Mouse (Mus musculus): Measurements from ENCODE around the gene Ap2b1. TPM values are rescaled to one million over a fixed set of nuclear protein-coding genes. Genes with fewer than 3 reads are reported as not detected.

Ap2b1 gene
- 450 TPM for polyA plus RNA-seq (2014; fragmentation: Illumina TruSeq; extraction: RNeasy Lipid Tissue Mini Kit (QIAGEN cat#74804); ENCODE audit: low read depth, low replicate concordance)

DNA sequence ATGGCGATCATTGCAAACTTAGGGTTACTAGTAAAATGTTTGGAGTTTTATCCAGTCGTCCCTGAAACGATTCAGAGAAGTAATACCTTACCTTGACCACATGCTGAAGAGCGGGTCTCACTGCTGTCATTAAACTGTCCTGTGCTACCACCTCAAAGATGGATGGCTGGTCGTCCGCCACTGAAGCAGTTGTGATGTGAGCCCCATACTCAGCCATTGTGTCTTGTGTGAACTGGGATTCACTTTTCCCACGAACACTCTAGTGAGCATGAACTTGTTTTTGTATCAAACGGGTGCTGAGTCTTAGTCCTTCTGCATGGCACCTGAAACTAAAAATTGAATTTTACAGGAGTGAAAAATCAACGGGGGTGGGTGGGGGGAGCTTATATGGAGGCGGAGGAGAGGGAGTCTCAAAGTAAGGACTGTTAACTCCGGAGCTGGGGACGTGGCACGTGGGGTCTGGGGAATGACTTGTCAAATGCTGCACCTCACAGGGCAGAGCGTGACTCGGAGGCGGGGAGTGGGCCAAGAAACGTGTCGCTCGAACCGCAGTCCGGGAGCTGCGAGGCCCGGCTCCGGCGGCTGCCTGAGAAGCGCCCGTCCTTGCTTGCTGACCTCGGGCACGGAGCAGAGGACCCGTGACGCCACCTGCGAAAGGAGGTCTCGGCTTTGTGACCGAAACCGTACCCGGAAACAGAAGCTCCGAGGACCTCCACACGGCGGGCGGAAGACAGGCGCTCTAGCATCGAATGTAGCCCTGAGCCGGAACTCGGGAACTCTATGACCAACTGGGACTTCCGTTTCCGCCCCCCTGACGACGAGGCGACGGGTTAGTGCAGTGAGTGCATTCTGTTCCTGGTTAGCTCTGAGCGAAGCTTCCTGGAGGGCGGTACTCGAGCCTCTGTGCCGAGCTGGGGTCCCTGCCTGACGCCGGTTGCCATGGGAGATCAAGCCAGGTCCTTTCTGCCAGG is at the start of gene Ap2b1:
Gene Ap2b1 (plus strand): TSS at position 800 of the 971 bp plus-strand sequence.

DNA sequence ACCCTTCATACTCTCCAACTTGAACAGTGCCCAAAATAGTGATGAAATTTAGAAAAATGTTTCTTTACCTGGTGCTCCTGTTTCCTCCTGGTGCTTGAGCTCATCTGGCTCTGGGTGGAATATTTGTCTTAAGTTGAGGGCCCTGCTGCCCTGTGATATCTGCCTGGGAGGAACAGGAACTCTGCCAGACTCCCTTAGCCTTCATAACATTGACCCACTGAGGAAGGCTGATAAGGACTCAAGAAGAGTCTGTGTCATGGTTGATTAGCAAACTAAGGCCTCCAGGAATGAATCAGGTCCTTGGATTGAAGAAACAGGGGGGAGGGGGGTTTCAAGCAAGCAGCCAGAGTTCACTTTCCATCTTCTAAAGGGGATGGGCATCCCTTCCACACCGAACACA is 12.3 kb upstream of the Ap2b1 start, which contains the start of gene Slfn14:
Gene Slfn14 (minus strand): TSS at position 161 of the 400 bp plus-strand sequence.

DNA sequence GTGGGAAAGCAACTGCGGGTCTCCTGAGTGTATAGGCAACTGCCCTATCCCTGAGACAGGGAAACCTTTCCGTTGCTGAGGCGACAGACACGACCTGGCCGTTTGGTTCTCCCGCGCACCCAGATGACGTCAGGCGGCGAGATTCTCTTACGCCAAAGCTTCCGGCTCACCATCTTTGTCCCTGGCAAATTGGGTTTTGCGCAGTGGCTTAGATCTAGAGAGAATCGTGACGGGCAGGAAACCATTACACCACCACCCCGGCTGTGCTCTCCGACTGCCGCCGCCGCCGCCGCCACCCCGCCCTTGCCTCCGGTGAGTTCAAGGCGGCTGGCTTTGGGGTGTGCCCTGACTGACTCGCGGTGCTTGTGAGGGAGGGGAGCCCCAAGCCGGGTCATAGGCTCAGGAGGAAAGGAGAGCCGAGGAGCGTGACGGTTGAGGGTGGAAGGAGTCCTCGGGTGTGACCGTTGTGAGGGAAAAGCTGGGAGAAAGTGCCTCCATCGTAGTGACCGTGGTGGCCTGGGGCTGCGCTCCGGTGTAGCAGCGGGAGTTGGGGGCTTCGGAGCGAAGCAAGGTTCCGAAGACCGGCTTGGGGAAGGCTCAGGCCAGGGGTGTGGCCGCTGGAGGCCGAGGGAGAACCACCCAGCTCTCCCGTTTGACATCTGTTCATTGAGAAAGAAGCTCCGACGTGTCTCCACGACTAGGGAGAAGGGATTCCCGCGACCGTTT is 3.9 kb downstream of the Ap2b1 start, which contains the start of gene Pex12:
Gene Pex12 (minus strand): TSS at position 61 of the 726 bp plus-strand sequence.

DNA sequence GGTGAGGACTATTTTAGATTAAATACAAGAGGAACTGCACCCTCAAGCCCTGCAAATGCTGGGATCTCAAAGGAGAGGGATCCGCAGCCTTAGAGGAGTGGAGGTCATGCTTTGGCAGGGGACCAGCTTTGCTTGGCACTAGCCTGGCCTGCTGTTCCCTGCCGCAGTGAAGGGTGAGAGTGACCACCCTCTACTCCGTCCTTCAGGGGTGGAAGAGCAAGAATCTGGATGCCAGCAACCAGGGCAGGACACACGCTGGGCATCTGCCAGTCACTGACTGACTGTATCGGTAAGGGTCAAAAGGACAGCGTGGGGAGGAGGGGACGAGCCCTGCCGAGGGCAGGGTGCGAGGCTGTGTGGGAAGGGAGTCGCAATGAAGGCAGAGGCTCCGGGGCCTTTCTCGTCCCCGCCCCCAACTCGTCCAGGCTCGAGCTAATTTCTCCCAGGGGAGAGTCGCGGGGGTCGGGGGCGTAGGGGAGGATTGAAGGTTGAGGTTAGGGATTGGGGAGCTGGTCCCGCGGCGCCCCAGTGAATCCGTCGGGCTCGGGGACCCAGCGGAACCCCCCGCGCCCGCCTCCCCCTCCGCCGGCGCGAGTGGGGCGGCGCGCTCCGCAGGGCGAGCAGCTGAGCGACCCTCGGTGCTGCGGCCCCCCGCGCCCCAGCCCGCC is 110.4 kb downstream of the Ap2b1 start, which contains the start of gene Rasl10b:
Gene Rasl10b (plus strand): TSS at position 51 of the 668 bp plus-strand sequence.

DNA sequence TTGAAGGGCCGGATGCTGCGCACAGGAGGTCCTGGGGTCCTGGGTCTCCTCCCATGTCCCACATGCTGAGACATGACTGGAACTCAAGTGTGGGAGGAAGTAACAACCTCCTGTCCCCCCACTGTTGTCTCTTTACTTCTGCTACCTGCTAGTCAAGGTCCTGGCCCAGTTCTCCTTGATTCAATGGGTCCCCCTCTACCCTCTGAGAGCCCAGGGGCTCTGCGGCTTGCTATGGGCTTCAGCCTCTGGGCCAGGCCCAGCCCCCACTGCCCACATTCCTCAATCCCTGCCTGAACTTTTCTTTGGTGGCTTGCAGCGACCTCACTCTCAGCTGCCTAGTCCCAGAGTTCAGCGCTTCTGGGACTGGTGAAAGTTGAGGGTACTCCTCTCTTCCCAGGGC is 130.5 kb downstream of the Ap2b1 start, which contains the start of gene Gas2l2:
Gene Gas2l2 (minus strand): TSS at position 101 of the 400 bp plus-strand sequence.

DNA sequence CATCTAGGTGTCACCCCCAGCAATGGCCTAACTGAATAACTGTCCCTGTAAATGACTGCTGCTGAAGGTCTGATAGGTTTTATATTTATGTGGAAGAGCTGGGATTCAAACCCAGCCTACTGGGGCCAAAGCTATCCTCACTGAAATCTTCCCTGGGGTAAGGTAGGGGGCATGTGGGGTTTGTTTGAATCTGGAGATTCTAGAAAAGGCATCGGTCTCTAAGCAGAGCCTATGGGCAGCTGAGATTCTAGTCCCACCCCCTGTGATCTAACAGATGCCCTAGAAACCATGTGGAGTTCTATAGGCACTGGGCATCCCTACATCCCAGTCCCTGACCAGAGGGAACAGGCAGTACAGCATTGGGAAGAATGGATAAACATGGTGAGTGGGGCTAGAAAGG is 138.6 kb downstream of the Ap2b1 start, which contains the start of gene 1700020L24Rik:
Gene 1700020L24Rik (plus strand): TSS at position 301 of the 400 bp plus-strand sequence.

Other genes with a start within 250 kb of the Ap2b1 start
- gene Slfn2, start 233.9 kb upstream of the Ap2b1 start, polyA plus RNA-seq (2014; fragmentation: Illumina TruSeq; extraction: RNeasy Lipid Tissue Mini Kit (QIAGEN cat#74804); ENCODE audit: low read depth, low replicate concordance), result 0.88 TPM
- 0.14 TPM for gene Slfn1, start 182.2 kb upstream of the Ap2b1 start, polyA plus RNA-seq (2014; fragmentation: Illumina TruSeq; extraction: RNeasy Lipid Tissue Mini Kit (QIAGEN cat#74804); ENCODE audit: low read depth, low replicate concordance)
- 0.14 TPM for gene Slfn4, start 123.8 kb upstream of the Ap2b1 start, polyA plus RNA-seq (2014; fragmentation: Illumina TruSeq; extraction: RNeasy Lipid Tissue Mini Kit (QIAGEN cat#74804); ENCODE audit: low read depth, low replicate concordance)
- 2.0 TPM for gene Slfn3, start 107.7 kb upstream of the Ap2b1 start, polyA plus RNA-seq (2014; fragmentation: Illumina TruSeq; extraction: RNeasy Lipid Tissue Mini Kit (QIAGEN cat#74804); ENCODE audit: low read depth, low replicate concordance)
- gene Slfn14, start 12.3 kb upstream of the Ap2b1 start, polyA plus RNA-seq (2014; fragmentation: Illumina TruSeq; extraction: RNeasy Lipid Tissue Mini Kit (QIAGEN cat#74804); ENCODE audit: low read depth, low replicate concordance), result 0.10 TPM
- gene Pex12, start 3.6 kb downstream of the Ap2b1 start, polyA plus RNA-seq (2014; fragmentation: Illumina TruSeq; extraction: RNeasy Lipid Tissue Mini Kit (QIAGEN cat#74804); ENCODE audit: low read depth, low replicate concordance), result 51.5 TPM
- 0.08 TPM for gene Rasl10b, start 110.1 kb downstream of the Ap2b1 start, polyA plus RNA-seq (2014; fragmentation: Illumina TruSeq; extraction: RNeasy Lipid Tissue Mini Kit (QIAGEN cat#74804); ENCODE audit: low read depth, low replicate concordance)
- gene Gas2l2, start 130.4 kb downstream of the Ap2b1 start, polyA plus RNA-seq (2014; fragmentation: Illumina TruSeq; extraction: RNeasy Lipid Tissue Mini Kit (QIAGEN cat#74804); ENCODE audit: low read depth, low replicate concordance), result not detected
- 3.0 TPM for gene 1700020L24Rik, start 138.7 kb downstream of the Ap2b1 start, polyA plus RNA-seq (2014; fragmentation: Illumina TruSeq; extraction: RNeasy Lipid Tissue Mini Kit (QIAGEN cat#74804); ENCODE audit: low read depth, low replicate concordance)
- gene Mmp28, start 164.0 kb downstream of the Ap2b1 start, polyA plus RNA-seq (2014; fragmentation: Illumina TruSeq; extraction: RNeasy Lipid Tissue Mini Kit (QIAGEN cat#74804); ENCODE audit: low read depth, low replicate concordance), result 0.18 TPM
- 156 TPM for gene Taf15, start 174.1 kb downstream of the Ap2b1 start, polyA plus RNA-seq (2014; fragmentation: Illumina TruSeq; extraction: RNeasy Lipid Tissue Mini Kit (QIAGEN cat#74804); ENCODE audit: low read depth, low replicate concordance)
- 30.0 TPM for gene Heatr9, start 223.2 kb downstream of the Ap2b1 start, polyA plus RNA-seq (2014; fragmentation: Illumina TruSeq; extraction: RNeasy Lipid Tissue Mini Kit (QIAGEN cat#74804); ENCODE audit: low read depth, low replicate concordance)
- 0.52 TPM for gene Ccl5, start 231.5 kb downstream of the Ap2b1 start, polyA plus RNA-seq (2014; fragmentation: Illumina TruSeq; extraction: RNeasy Lipid Tissue Mini Kit (QIAGEN cat#74804); ENCODE audit: low read depth, low replicate concordance)

Data from testis, adult 10 weeks (tissue).